Mouse (Mus musculus) effector memory CD4-positive, alpha-beta T cell, adult 7 months (primary cell): Measurements from ENCODE around the gene Usp12. TPM values are rescaled to one million over a fixed set of nuclear protein-coding genes. Genes with fewer than 3 reads are reported as not detected.

ENCODE experiments used
- polyA plus RNA-seq: library from polyadenylated mRNA; unstranded; fragments of 100-300 nt; shearing (Covaris generic); gene quantifications from one replicate; pipeline ENCODE4 v1.2.1, GENCODE M21; 2017

Gene Usp12
- 38.1 TPM for polyA plus RNA-seq

GRCm38 (mm10) chr5:146794853-146795252 lies at the start of gene Usp12:
Gene Usp12, minus strand, starts transcription at chr5:146795006.

GRCm38 (mm10) chr5:146832769-146833448 lies 38.1 kb upstream of the Usp12 start, which contains the start of gene Rpl21:
Gene Rpl21, plus strand, starts transcription at chr5:146832890.

Other genes starting within 250 kb of the Usp12 start
- not detected for gene Gm3415, start 238.9 kb downstream of the Usp12 start, polyA plus RNA-seq
- not detected for gene Gpr12, start 209.8 kb downstream of the Usp12 start, polyA plus RNA-seq
- 419 TPM for gene Rpl21, start 37.9 kb upstream of the Usp12 start, polyA plus RNA-seq
- 15.8 TPM for gene Rasl11a, start 50.1 kb upstream of the Usp12 start, polyA plus RNA-seq
- gene Gtf3a, start 153.7 kb upstream of the Usp12 start, polyA plus RNA-seq = 49.7 TPM
- gene Mtif3, start 168.8 kb upstream of the Usp12 start, polyA plus RNA-seq = 19.5 TPM